Mouse (Mus musculus): ENCODE results near the gene Gpr4.

DNA sequence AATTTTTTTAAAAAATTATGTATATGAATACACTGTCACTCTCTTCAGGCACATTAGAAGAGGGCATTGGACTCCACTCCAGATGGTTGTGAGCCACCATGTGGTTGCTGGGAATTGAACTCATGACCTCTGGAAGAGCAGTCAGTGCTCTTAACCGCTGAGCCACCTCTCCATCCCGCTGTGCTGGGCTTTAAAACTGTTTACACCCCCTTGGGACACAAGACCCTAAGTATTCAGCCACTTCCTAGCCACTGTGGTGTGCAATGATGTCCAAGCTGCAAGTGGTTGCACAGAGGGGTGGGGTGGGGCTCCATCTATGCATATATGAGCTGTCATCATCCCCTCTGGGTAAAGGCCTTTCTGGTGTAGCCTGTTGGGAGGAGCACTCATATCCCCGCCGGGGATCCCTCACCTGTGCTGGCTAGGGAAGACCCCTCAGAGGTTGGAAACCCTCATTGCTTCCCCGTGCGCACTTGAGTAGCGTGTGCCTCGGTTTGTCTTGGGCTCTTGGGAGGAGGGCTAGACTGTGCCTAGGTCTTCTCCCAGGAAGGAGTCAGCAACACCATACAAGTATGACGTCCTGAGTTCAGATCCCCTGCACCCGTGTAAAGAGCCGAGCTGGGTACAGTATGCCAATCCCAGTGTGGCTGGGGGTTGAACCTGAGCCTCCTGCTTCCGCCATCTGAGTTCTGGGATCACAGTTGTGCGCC lies 4.0 kb upstream of the Gpr4 start:
- TF ChIP-seq CTCF (IDR thresholded peaks at IDR 0.05; ENCODE audit: low read depth) (no peak), EP300 (IDR thresholded peaks at IDR 0.05; ENCODE audit: low read depth) (no peak)
